Mouse (Mus musculus) duodenum, adult 2 months (tissue): Measurements from ENCODE around the gene Slc25a22. TPM values are rescaled to one million over a fixed set of nuclear protein-coding genes. Genes with fewer than 3 reads are reported as not detected.

Experiments
- polyA plus RNA-seq: library from polyadenylated mRNA; depleted of rRNA; stranded (reverse); fragments of >200 nt; gene quantifications from 2 replicates; pipeline ENCODE4 v1.2.3, GENCODE M21; 2012; ENCODE audit warnings: low replicate concordance; rRNA removed

The Slc25a22 gene
- polyA plus RNA-seq, result 93.2 and 420 TPM in 2 replicates

GRCm38 (mm10) chr7:141437178-141438120 is at the start of gene Slc25a22:
Slc25a22 (minus strand) TSS chr7:141437892.

GRCm38 (mm10) chr7:141475011-141475804 is 37.5 kb upstream of the Slc25a22 start, which contains the start of the genes Polr2l and Tspan4:
Polr2l (minus strand) TSS chr7:141475132.
Tspan4 (plus strand) TSS chr7:141475240.

GRCm38 (mm10) chr7:141467230-141468030 is 29.7 kb upstream of the Slc25a22 start, which contains the start of gene Cd151:
Cd151 (plus strand) TSS chr7:141467392.

GRCm38 (mm10) chr7:141460391-141461113 is 22.9 kb upstream of the Slc25a22 start, which contains the start of gene Cracr2b:
Cracr2b (plus strand) TSS chr7:141461094.

GRCm38 (mm10) chr7:141454967-141455551 is 17.4 kb upstream of the Slc25a22 start, which contains the start of gene Pnpla2:
Pnpla2 (plus strand) TSS chr7:141455198.

GRCm38 (mm10) chr7:141447110-141447991 is 9.7 kb upstream of the Slc25a22 start, which contains the start of gene Rplp2:
Rplp2 (plus strand) TSS chr7:141447370.

GRCm38 (mm10) chr7:141443828-141444237 is 6.1 kb upstream of the Slc25a22 start, which contains the start of gene Pidd1:
Pidd1 (minus strand) TSS chr7:141444025.

GRCm38 (mm10) chr7:141429310-141429709 is 8.4 kb downstream of the Slc25a22 start, which contains the start of gene Cend1:
Cend1 (minus strand) TSS chr7:141429491.

GRCm38 (mm10) chr7:141413809-141414584 is 23.7 kb downstream of the Slc25a22 start, which contains the start of gene Gatd1:
Gatd1 (minus strand) TSS chr7:141414136.

GRCm38 (mm10) chr7:141391625-141392551 is 45.8 kb downstream of the Slc25a22 start, which contains the start of gene Taldo1:
Taldo1 (plus strand) TSS chr7:141392199.

Other genes with a start within 250 kb of the Slc25a22 start
- 42.6 and 50.0 TPM in 2 replicates for gene Hras, start 243.9 kb downstream of the Slc25a22 start, polyA plus RNA-seq
- gene Lrrc56, start 243.7 kb downstream of the Slc25a22 start, polyA plus RNA-seq, result 6.5 and 9.6 TPM in 2 replicates
- 9.3 and 10.1 TPM in 2 replicates for gene Lmntd2, start 223.8 kb downstream of the Slc25a22 start, polyA plus RNA-seq
- gene Rassf7, start 222.0 kb downstream of the Slc25a22 start, polyA plus RNA-seq, result 141 and 227 TPM in 2 replicates
- gene Phrf1, start 209.1 kb downstream of the Slc25a22 start, polyA plus RNA-seq, result 28.2 and 33.6 TPM in 2 replicates
- gene Irf7, start 171.4 kb downstream of the Slc25a22 start, polyA plus RNA-seq, result 130 and 684 TPM in 2 replicates
- 584 and 1,633 TPM in 2 replicates for gene Cdhr5, start 161.1 kb downstream of the Slc25a22 start, polyA plus RNA-seq
- gene Sct, start 158.8 kb downstream of the Slc25a22 start, polyA plus RNA-seq, result 313 and 900 TPM in 2 replicates
- gene Drd4, start 145.9 kb downstream of the Slc25a22 start, polyA plus RNA-seq, result 0.08 and 0.33 TPM in 2 replicates
- gene Deaf1, start 110.2 kb downstream of the Slc25a22 start, polyA plus RNA-seq, result 25.6 and 42.3 TPM in 2 replicates
- 17.7 and 21.9 TPM in 2 replicates for gene Tmem80, start 110.2 kb downstream of the Slc25a22 start, polyA plus RNA-seq
- gene Eps8l2, start 99.0 kb downstream of the Slc25a22 start, polyA plus RNA-seq, result 289 and 479 TPM in 2 replicates
- 174 and 342 TPM in 2 replicates for gene Taldo1, start 45.7 kb downstream of the Slc25a22 start, polyA plus RNA-seq
- 22.6 and 44.4 TPM in 2 replicates for gene Gatd1, start 23.8 kb downstream of the Slc25a22 start, polyA plus RNA-seq
- 1.1 TPM in 2 replicates for gene Cend1, start 8.4 kb downstream of the Slc25a22 start, polyA plus RNA-seq
- 9.0 and 12.6 TPM in 2 replicates for gene Pidd1, start 6.1 kb upstream of the Slc25a22 start, polyA plus RNA-seq
- gene Rplp2, start 9.5 kb upstream of the Slc25a22 start, polyA plus RNA-seq, result 246 and 380 TPM in 2 replicates
- 208 and 377 TPM in 2 replicates for gene Pnpla2, start 17.3 kb upstream of the Slc25a22 start, polyA plus RNA-seq
- gene Cracr2b, start 23.2 kb upstream of the Slc25a22 start, polyA plus RNA-seq, result 47.9 and 73.5 TPM in 2 replicates
- 213 and 344 TPM in 2 replicates for gene Cd151, start 29.5 kb upstream of the Slc25a22 start, polyA plus RNA-seq
- gene Polr2l, start 37.2 kb upstream of the Slc25a22 start, polyA plus RNA-seq, result 19.2 and 22.7 TPM in 2 replicates
- 22.4 and 25.5 TPM in 2 replicates for gene Tspan4, start 37.3 kb upstream of the Slc25a22 start, polyA plus RNA-seq
- gene Chid1, start 102.0 kb upstream of the Slc25a22 start, polyA plus RNA-seq, result 38.8 and 40.9 TPM in 2 replicates
- gene Ap2a2, start 124.3 kb upstream of the Slc25a22 start, polyA plus RNA-seq, result 57.1 and 96.3 TPM in 2 replicates
- 2.0 and 1,221 TPM in 2 replicates for gene Muc6, start 217.4 kb upstream of the Slc25a22 start, polyA plus RNA-seq